Mouse (Mus musculus) kidney, postnatal 0 days (tissue): ENCODE results near the gene Ccdc103. TPM values are rescaled to one million over a fixed set of nuclear protein-coding genes. Genes with fewer than 3 reads are reported as not detected.

ENCODE experiments used
- ATAC-seq: fragments of 200-750 bp; cut with Nextera tagmentation; replicated peaks from 2 replicates; pipeline ENCODE4 v1.8.0; 2017; ENCODE audit warnings: low read depth, moderate number of reproducible peaks, moderate TSS enrichment, moderate library complexity; ENCODE audit not compliant: low FRiP score
- DNase-seq: peaks from one replicate; pipeline ENCODE4 v3.0.0-alpha.2; 2016; ENCODE audit warnings: low spot score
- H3K27ac ChIP-seq: fragments of 300-500 bp; sonication (generic); 2 replicates; pipeline ENCODE4 v1.5.1; 2014; ENCODE audit warnings: mild to moderate bottlenecking
- H3K27me3 ChIP-seq: fragments of 300-500 bp; sonication (generic); 2 replicates; pipeline ENCODE4 v1.6.1; 2014; ENCODE audit warnings: low read length, mixed read lengths; ENCODE audit not compliant: insufficient read depth
- H3K36me3 ChIP-seq: fragments of 300-500 bp; sonication (generic); 2 replicates; pipeline ENCODE4 v1.6.1; 2014; ENCODE audit warnings: low read length, mixed read lengths; ENCODE audit not compliant: insufficient read depth
- H3K4me1 ChIP-seq: fragments of 300-500 bp; sonication (generic); replicated peaks from 2 replicates; pipeline ENCODE4 v1.6.1; 2014; ENCODE audit warnings: antibody characterized with exemption, low read length, mixed read lengths; ENCODE audit not compliant: insufficient read depth
- H3K4me2 ChIP-seq: fragments of 300-500 bp; sonication (generic); 2 replicates; pipeline ENCODE4 v1.6.1; 2014; ENCODE audit warnings: mild to moderate bottlenecking, low read length, moderate library complexity, mixed read lengths
- H3K4me3 ChIP-seq: fragments of 300-500 bp; sonication (generic); replicated peaks from 2 replicates; pipeline ENCODE4 v1.5.1; 2014; ENCODE audit warnings: low read depth, low read length
- H3K9ac ChIP-seq: fragments of 300-500 bp; sonication (generic); 2 replicates; pipeline ENCODE4 v1.6.1; 2014; ENCODE audit warnings: low read depth, low read length
- H3K9me3 ChIP-seq: fragments of 300-500 bp; sonication (generic); replicated peaks from 2 replicates; pipeline ENCODE4 v1.6.1; 2016; ENCODE audit warnings: low read length, inconsistent platforms, mixed read lengths
- CTCF ChIP-seq: IDR thresholded peaks from 2 replicates; pipeline ENCODE4 v1.5.1; 2016; ENCODE audit warnings: antibody characterized with exemption, low read depth, mild to moderate bottlenecking, moderate library complexity
- WGBS: fragments of 180-500 bp; shearing (Covaris S2); extraction: QIAGEN DNeasy Blood & Tissue Kit; methylation state at CpG from one replicate; pipeline ENCODE4 v1.1.7; 2014; 5-methylcytosine and 5-hydroxymethylcytosine counted together
- polyA plus RNA-seq: library from polyadenylated mRNA; unstranded; fragments of >200 nt; fragmentation: Nextera tagmentation; extraction: Ambion mirVana; gene quantifications from 2 replicates; pipeline ENCODE4 v1.2.1, GENCODE M21; 2015

Ccdc103 gene
- polyA plus RNA-seq, 1 experiment from 2014 or later = 1.8 TPM

DNA sequence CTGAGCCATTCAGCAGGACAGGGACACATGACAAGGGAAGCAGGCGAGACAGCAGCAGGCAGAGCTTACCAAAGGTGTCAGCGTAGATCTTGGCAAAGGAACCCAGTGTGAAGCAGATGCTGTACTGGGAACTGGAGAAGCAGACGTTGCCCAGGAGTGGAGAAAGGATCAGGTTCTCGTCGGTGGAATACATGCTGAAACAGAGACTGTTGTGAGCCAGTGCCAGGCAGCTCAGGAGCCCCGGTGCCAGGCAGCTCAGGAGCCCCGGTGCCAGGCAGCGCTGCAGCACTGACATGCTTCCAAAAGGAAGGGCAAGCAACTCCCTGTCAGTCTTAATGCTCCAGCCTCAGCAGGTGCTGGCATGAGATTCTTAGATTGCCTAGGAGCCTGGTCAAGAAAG lies 21.1 kb upstream of the Ccdc103 start:
- ATAC-seq = no peak
- peaks cover 60% of the 10 kb centered on the region for H3K36me3 ChIP-seq
- WGBS = 88% methylated on average over 8 of the region's 8 CpGs
- no peaks in the 10 kb centered on the region for H3K9me3 ChIP-seq
- no peak overlapping the region for H3K4me2 ChIP-seq
- DNase-seq = no peak
- H3K9ac ChIP-seq = no peak overlapping the region
- H3K4me3 ChIP-seq = no peak overlapping the region
- TF ChIP-seq CTCF = no peak
- no peaks in the 10 kb centered on the region for H3K4me1 ChIP-seq
- no peaks in the 10 kb centered on the region for H3K27me3 ChIP-seq
- no peak overlapping the region for H3K27ac ChIP-seq

- no peak overlapping the region for H3K4me2 ChIP-seq
- H3K9ac ChIP-seq = no peak overlapping the region
- no peak overlapping the region for H3K4me3 ChIP-seq
- 26% methylated on average over 4 of the region's 4 CpGs for WGBS
- no peaks in the 10 kb centered on the region for H3K4me1 ChIP-seq
- peak; percentile 88 for DNase-seq
- no peak overlapping the region for H3K27ac ChIP-seq
- peak; percentile 90 for TF ChIP-seq CTCF
- H3K9me3 ChIP-seq = no peaks in the 10 kb centered on the region
- no peak for ATAC-seq
- peaks cover 44% of the 10 kb centered on the region for H3K36me3 ChIP-seq
- H3K27me3 ChIP-seq = no peaks in the 10 kb centered on the region
These were observed 16.7 kb upstream of the Ccdc103 start for GRCm38 (mm10) chr11:102864272-102864671.

DNA sequence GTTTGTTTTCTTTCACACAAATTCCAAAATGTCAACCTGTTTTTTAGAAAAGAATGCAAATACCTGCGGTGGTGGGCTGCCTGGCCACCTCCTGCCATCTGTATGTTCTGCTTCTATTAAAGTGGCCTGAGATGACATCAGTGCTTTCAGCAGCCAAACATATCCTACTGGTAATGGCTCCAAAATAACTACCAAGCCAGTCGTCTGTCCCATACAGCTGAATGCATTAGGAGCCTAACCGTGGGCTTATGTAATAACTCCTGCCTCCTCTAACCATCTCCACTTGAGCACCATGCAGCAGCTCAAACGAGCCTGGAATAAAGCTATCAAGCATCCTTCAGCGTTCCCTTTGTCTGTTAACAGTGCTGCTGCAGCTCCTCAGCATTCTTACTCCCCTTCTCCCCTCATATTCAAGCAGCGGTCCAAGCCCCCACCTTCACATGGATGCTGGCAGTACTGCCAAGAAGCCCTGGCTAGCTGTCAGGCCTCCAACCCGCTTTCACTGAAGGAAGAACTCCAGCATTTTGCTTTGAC lies 6.1 kb upstream of the Ccdc103 start:
- H3K27ac ChIP-seq = no peak overlapping the region
- no peaks in the 10 kb centered on the region for H3K27me3 ChIP-seq
- no peaks in the 10 kb centered on the region for H3K9me3 ChIP-seq
- 0 out of 2 replicates have a peak, but pooled peaks cover 2% of the 10 kb centered on the region for H3K4me1 ChIP-seq
- no peak for TF ChIP-seq CTCF
- no peak for DNase-seq
- peaks cover 30% of the 10 kb centered on the region; the same call in 1 of the 2 replicates for H3K36me3 ChIP-seq
- H3K4me2 ChIP-seq = no peak overlapping the region
- WGBS = 88% methylated on average over 7 of the region's 7 CpGs
- ATAC-seq = no peak
- no peak overlapping the region for H3K4me3 ChIP-seq
- 0 out of 2 replicates have a peak overlapping the region, but pooled peaks have one; percentile 18 for H3K9ac ChIP-seq

DNA sequence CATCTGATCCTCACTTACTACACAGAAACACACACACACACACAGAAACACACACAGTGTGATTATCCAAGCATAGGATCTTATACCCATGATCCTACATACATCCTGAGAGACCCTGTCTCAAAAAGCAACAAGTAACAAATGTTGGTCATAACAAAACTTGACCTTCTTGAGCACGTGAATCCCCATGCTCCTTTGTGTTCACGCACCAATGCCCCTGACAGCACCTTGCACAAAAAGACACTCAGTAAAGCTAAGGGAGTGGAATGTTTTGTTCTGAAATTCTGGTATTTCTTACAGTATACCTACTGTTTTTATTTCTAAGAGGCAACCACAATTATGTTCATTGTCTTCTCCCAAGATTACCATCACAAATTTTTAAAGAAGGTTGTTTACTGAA lies 1.4 kb upstream of the Ccdc103 start:
- 53% methylated on average over 2 of the region's 2 CpGs for WGBS
- Histone ChIP-seq H3K9ac (peak overlapping the region; percentile 76; the same call in 1 of the 2 replicates), H3K36me3 (0 out of 2 replicates have a peak, but pooled peaks cover 12% of the 10 kb centered on the region), H3K27me3 (no peaks in the 10 kb centered on the region), H3K4me2 (peak overlapping the region; percentile 61), H3K27ac (no peak overlapping the region), H3K4me3 (peak overlapping the region; percentile 77; the same call in 1 of the 2 replicates), H3K4me1 (peaks cover 11% of the 10 kb centered on the region; the same call in 1 of the 2 replicates), H3K9me3 (no peaks in the 10 kb centered on the region)
- no peak for TF ChIP-seq CTCF
- DNase-seq (no peak), ATAC-seq (no peak)

GRCm38 (mm10) chr11:102881314-102882198 lies 552 bp downstream of the Ccdc103 start:
- Histone ChIP-seq H3K4me3 (peak overlapping the region; percentile 77), H3K9ac (peak overlapping the region; percentile 76), H3K4me1 (peaks cover 11% of the 10 kb centered on the region; the same call in 1 of the 2 replicates), H3K36me3 (0 out of 2 replicates have a peak, but pooled peaks cover 12% of the 10 kb centered on the region), H3K27me3 (no peaks in the 10 kb centered on the region), H3K9me3 (no peaks in the 10 kb centered on the region), H3K4me2 (peak overlapping the region; percentile 61), H3K27ac (0 out of 2 replicates have a peak overlapping the region, but pooled peaks have one; percentile 83)
- ATAC-seq = no peak; the same call in 1 of the 2 replicates
- TF ChIP-seq CTCF = no peak
- DNase-seq = no peak
- WGBS = 13% methylated on average over 13 of the region's 13 CpGs

GRCm38 (mm10) chr11:102884616-102885219 lies 3.7 kb downstream of the Ccdc103 start, which contains the start of gene Fam187a:
Gene Fam187a (plus strand): TSS chr11:102885169.
- no peak for DNase-seq
- Histone ChIP-seq H3K9ac (no peak within 1 kb of the TSS), H3K4me3 (no peak within 1 kb of the TSS), H3K9me3 (no peaks in the 10 kb centered on the region), H3K27me3 (no peaks in the 10 kb centered on the region), H3K27ac (no peak within 1 kb of the TSS), H3K36me3 (no peaks in the 10 kb centered on the region), H3K4me2 (no peak within 1 kb of the TSS), H3K4me1 (peaks cover 10% of the 10 kb centered on the region; the same call in 1 of the 2 replicates)
- 53% methylated on average over 10 of the region's 10 CpGs for WGBS
- ATAC-seq = no peak
- TF ChIP-seq CTCF = no peak
